ENCODE assay signal across 1 mouse cellular context in genomic region chr7:19147497-19148045, GRCm38 (mm10).
TF ChIP-seq lines count a peak whose summit lies in the region.

No protein-coding gene starts in this region.

TF ChIP-seq in MEL, 35 proteins besides CTCF, POLR2A, EP300 and RAD21:
- TF ChIP-seq UBTF (IDR thresholded peaks at IDR 0.05; ENCODE audit: borderline replicate concordance, insufficient read depth, low read depth, low read length) (no peak), MXI1 (IDR thresholded peaks at IDR 0.05; ENCODE audit: low read depth, low read length) (peak; percentile 33; the same call in 1 of the 2 replicates), MYC (IDR thresholded peaks at IDR 0.05; ENCODE audit: low read depth, low read length) (peak; percentile 60; the same call in 1 of the 2 replicates), SIN3A (IDR thresholded peaks at IDR 0.05; ENCODE audit: low read length) (peak; percentile 57), ZC3H11A (IDR thresholded peaks at IDR 0.05; ENCODE audit: low read depth, low read length) (no peak), GATA1 (IDR thresholded peaks at IDR 0.05; ENCODE audit: low read depth, low read length) (peak; percentile 63)
TF ChIP-seq in MEL: peak in this region for 4.
